Mouse (Mus musculus) heart, postnatal 0 days (tissue): ENCODE results near the gene Rbfox2.

Experiments used
- CTCF ChIP-seq: IDR thresholded peaks from 2 replicates; pipeline ENCODE4 v1.5.1; 2016; ENCODE audit warnings: antibody characterized with exemption, control low read depth, low read depth
- EP300 ChIP-seq: IDR thresholded peaks from 2 replicates; pipeline ENCODE4 v1.6.1; 2016; ENCODE audit warnings: antibody characterized with exemption, low read depth

- TF ChIP-seq CTCF: no peak
- TF ChIP-seq EP300: no peak
Observed at GRCm38 (mm10) chr15:77219571-77219970, 87.2 kb downstream of the Rbfox2 start.
